Mouse (Mus musculus) right cerebral cortex, postnatal 25 days (tissue): ENCODE data around the gene Hist2h2ac.
A peak's percentile ranks its signal among the peaks of the same experiment; 100 is the strongest.
"Not testable (repeated sequence)": the region's sequence is repeated elsewhere in the genome, so short reads cannot be mapped to it uniquely, and the experiment has no call there.

ENCODE experiments used
- DNase-seq: peaks from one replicate; pipeline ENCODE4 v3.0.0; 2022

Gene Hist2h2ac

GRCm38 (mm10) chr3:96248141-96249033 lies 27.7 kb upstream of the Hist2h2ac start:
- DNase-seq, result no peak

GRCm38 (mm10) chr3:96247356-96248140 lies 26.9 kb upstream of the Hist2h2ac start:
- no peak for DNase-seq

GRCm38 (mm10) chr3:96246427-96246856 lies 25.8 kb upstream of the Hist2h2ac start, which contains the start of gene Hist2h3c1:
TSS of gene Hist2h3c1 (plus strand) at chr3:96246685.
- DNase-seq, result not testable (repeated sequence)

- not testable (repeated sequence) for DNase-seq
Observed at GRCm38 (mm10) chr3:96246018-96246417, 25.3 kb upstream of the Hist2h2ac start.

GRCm38 (mm10) chr3:96245003-96245886 lies 24.6 kb upstream of the Hist2h2ac start, which contains the start of gene Hist2h2aa1:
TSS of gene Hist2h2aa1 (plus strand) at chr3:96245497.
- DNase-seq, result peak; percentile 87

GRCm38 (mm10) chr3:96243921-96244572 lies 23.4 kb upstream of the Hist2h2ac start:
- DNase-seq, result no peak

GRCm38 (mm10) chr3:96240799-96241197 lies 20.1 kb upstream of the Hist2h2ac start:
- no peak for DNase-seq

- peak; percentile 95 for DNase-seq
Observed at GRCm38 (mm10) chr3:96239949-96240798, 19.5 kb upstream of the Hist2h2ac start, which contains the start of gene Hist2h2aa2. TSS of gene Hist2h2aa2 (minus strand) at chr3:96240276.

GRCm38 (mm10) chr3:96238954-96239793 lies 18.5 kb upstream of the Hist2h2ac start, which contains the start of gene Hist2h3c2:
TSS of gene Hist2h3c2 (minus strand) at chr3:96239127.
- DNase-seq, result peak; percentile 66

GRCm38 (mm10) chr3:96237904-96238511 lies 17.3 kb upstream of the Hist2h2ac start:
- no peak for DNase-seq

- no peak for DNase-seq
Observed at GRCm38 (mm10) chr3:96237335-96237903, 16.7 kb upstream of the Hist2h2ac start.

- no peak for DNase-seq
Observed at GRCm38 (mm10) chr3:96236834-96237334, 16.2 kb upstream of the Hist2h2ac start.

- DNase-seq, result no peak
Observed at GRCm38 (mm10) chr3:96235836-96236235, 15.2 kb upstream of the Hist2h2ac start.

GRCm38 (mm10) chr3:96234914-96235313 lies 14.2 kb upstream of the Hist2h2ac start:
- DNase-seq, result no peak

- DNase-seq, result no peak
Observed at GRCm38 (mm10) chr3:96231758-96232120, 11.1 kb upstream of the Hist2h2ac start.

GRCm38 (mm10) chr3:96230910-96231757 lies 10.5 kb upstream of the Hist2h2ac start:
- DNase-seq, result no peak

GRCm38 (mm10) chr3:96230404-96230803 lies 9.7 kb upstream of the Hist2h2ac start:
- no peak for DNase-seq

- DNase-seq, result no peak
Observed at GRCm38 (mm10) chr3:96228828-96229227, 8.1 kb upstream of the Hist2h2ac start.
